Mouse (Mus musculus) retina, postnatal 7 days (tissue): Measurements from ENCODE around the gene Psmc6.

Source experiments
- DNase-seq: peaks from one replicate; pipeline ENCODE4 v3.0.0-alpha.2; 2012; ENCODE audit warnings: low read depth, low spot score

Psmc6 gene

GRCm38 (mm10) chr14:45329589-45330181, at the start of gene Psmc6:
Gene Psmc6, plus strand, starts transcription at chr14:45329788.
- DNase-seq: peak; percentile 92

GRCm38 (mm10) chr14:45282066-45282465, 47.5 kb upstream of the Psmc6 start:
- no peak for DNase-seq

GRCm38 (mm10) chr14:45291608-45292007, 38.0 kb upstream of the Psmc6 start:
- DNase-seq: no peak

GRCm38 (mm10) chr14:45303939-45304338, 25.6 kb upstream of the Psmc6 start:
- no peak for DNase-seq

GRCm38 (mm10) chr14:45304389-45304788, 25.2 kb upstream of the Psmc6 start:
- DNase-seq: no peak

GRCm38 (mm10) chr14:45305852-45306251, 23.7 kb upstream of the Psmc6 start:
- DNase-seq: no peak

- no peak for DNase-seq
Measured at GRCm38 (mm10) chr14:45307630-45308328, 21.8 kb upstream of the Psmc6 start.

GRCm38 (mm10) chr14:45309646-45310045, 19.9 kb upstream of the Psmc6 start:
- no peak for DNase-seq

- DNase-seq: no peak
Measured at GRCm38 (mm10) chr14:45310101-45310500, 19.5 kb upstream of the Psmc6 start.

GRCm38 (mm10) chr14:45316927-45317326, 12.7 kb upstream of the Psmc6 start:
- DNase-seq: no peak

GRCm38 (mm10) chr14:45317921-45318411, 11.6 kb upstream of the Psmc6 start:
- DNase-seq: peak; percentile 8

GRCm38 (mm10) chr14:45318426-45319236, 11.0 kb upstream of the Psmc6 start, which contains the start of gene Ero1l:
Gene Ero1l, minus strand, starts transcription at chr14:45318771.
- peak; percentile 71 for DNase-seq

- no peak for DNase-seq
Measured at GRCm38 (mm10) chr14:45319237-45319610, 10.4 kb upstream of the Psmc6 start.

- no peak for DNase-seq
Measured at GRCm38 (mm10) chr14:45320111-45320510, 9.5 kb upstream of the Psmc6 start.

- DNase-seq: no peak
Measured at GRCm38 (mm10) chr14:45321067-45321466, 8.5 kb upstream of the Psmc6 start.

GRCm38 (mm10) chr14:45321622-45322021, 8.0 kb upstream of the Psmc6 start:
- DNase-seq: no peak

- no peak for DNase-seq
Measured at GRCm38 (mm10) chr14:45322450-45322849, 7.1 kb upstream of the Psmc6 start.

- DNase-seq: no peak
Measured at GRCm38 (mm10) chr14:45323320-45323719, 6.3 kb upstream of the Psmc6 start.

- DNase-seq: peak; percentile 24
Measured at GRCm38 (mm10) chr14:45325471-45325870, 4.1 kb upstream of the Psmc6 start.

- DNase-seq: no peak
Measured at GRCm38 (mm10) chr14:45328072-45328713, 1.4 kb upstream of the Psmc6 start.

- no peak for DNase-seq
Measured at GRCm38 (mm10) chr14:45329018-45329588, 485 bp upstream of the Psmc6 start.
